Mouse (Mus musculus) common myeloid progenitor, adult 5-6 weeks (primary cell): Measurements from ENCODE around the gene Kifc5b. TPM values are rescaled to one million over a fixed set of nuclear protein-coding genes. Genes with fewer than 3 reads are reported as not detected.
"Not testable (repeated sequence)": the region's sequence is repeated elsewhere in the genome, so short reads cannot be mapped to it uniquely, and the experiment has no call there.

Source experiments
- ATAC-seq: replicated peaks from 2 replicates; pipeline ENCODE4 v1.8.0; 2016; ENCODE audit warnings: low read depth, mild to moderate bottlenecking, moderate TSS enrichment, inconsistent platforms; ENCODE audit not compliant: poor library complexity, severe bottlenecking
- total RNA-seq: library from RNA; stranded (forward); fragments of 200-1000, 187-1606 nt; gene quantifications from 2 replicates; pipeline ENCODE4 v1.2.3, GENCODE M21; 2017

Kifc5b gene
- total RNA-seq, 1 experiment from 2014 or later: 11.9 TPM

DNA sequence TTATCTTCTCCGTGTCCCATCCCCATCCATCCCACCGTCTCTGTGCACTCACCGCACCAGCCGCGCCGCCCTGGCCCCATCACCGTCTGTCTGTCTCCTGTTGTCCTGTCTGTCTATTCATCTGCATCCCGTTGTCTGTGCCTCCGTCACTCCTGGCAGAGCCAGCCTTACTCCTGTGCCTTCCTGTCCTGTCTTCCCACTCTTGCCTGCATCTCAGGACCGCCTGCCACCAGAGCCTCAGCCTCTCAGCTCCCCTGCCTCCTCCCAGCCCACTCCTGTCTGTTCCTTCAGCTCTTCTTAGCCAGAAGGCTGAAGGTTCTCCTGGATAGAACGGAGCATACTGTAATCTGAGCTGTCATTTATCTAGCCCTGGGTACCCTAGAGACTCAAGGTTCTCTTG, 50.1 kb downstream of the Kifc5b start:
- no peak for ATAC-seq

DNA sequence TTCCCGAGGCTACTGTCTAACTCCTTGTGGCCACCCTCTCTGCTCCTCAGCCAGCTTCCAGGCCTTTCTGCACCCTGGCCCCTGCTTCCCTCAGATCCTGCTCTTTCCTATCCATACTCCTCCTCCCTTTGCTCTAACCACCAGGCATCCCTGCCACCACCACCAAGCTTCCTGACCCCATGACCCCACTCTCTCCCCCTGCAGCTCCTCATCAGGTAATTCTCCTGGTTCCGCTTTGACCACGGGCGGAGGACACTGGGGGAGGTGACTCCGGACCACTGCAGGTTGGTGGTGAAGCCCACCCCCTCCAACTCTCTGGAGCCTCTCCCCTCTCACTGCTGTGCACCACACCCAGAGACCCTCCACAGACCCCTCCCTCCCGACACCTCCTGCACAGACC, 50.6 kb downstream of the Kifc5b start:
- ATAC-seq: no peak

DNA sequence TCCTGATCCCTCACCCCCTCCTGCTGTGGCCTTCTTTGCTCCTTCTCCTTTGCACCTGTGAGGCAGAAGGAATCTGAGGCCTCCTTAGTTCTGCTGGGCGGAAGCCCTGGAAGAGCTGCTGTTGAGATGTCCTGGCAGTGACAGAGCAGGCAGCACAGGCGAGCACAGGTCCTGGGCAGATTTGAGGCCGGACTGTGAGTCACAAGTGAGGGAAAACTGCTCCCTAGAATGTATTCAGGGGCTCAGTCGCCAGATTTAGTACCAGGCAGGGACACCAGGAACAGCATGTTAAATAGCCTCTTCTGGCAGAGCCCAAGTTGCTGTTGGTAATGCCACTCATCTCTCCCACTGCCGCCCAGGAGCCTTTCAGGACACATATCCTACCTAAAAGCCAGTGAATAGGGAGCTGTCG, 51.3 kb downstream of the Kifc5b start:
- ATAC-seq: no peak

DNA sequence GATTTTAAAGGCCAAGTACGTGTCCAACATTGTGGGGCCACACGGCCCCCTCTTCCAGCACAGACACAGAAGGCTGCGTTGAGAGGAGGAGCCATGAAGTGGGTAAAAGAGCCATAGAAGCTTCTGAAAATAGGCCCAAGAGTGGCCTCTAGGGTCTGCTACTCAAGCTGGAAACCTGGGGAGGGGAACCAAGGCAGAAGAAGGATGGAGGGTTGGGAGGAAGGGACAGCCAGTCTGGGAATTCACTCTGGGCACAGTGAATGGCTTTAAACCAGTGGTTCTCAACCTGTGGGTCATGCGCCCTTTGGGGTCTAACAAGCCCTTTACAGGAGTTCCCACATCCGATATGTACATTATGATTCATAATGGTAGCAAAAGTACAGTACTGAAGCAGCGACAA, 52.4 kb downstream of the Kifc5b start:
- no peak for ATAC-seq

DNA sequence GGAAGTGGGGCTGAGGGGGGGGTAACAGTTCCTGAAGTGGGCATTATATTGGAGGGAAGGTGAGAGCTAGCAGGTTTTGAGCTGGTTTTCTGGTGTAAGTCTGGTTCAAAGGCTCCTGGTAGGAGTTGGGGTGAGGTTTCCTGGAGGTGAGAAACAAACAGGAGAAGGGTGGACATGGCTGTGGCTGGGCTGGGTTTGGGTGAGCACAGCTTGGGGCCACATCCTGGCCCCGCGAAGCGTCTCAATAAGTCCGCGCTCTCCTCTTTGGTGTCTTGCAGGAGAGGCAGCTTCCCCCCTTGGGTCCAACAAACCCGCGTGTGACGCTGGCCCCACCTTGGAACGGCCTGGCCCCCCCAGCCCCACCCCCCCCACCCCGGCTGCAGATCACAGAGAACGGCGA, 53.3 kb downstream of the Kifc5b start:
- ATAC-seq: no peak

DNA sequence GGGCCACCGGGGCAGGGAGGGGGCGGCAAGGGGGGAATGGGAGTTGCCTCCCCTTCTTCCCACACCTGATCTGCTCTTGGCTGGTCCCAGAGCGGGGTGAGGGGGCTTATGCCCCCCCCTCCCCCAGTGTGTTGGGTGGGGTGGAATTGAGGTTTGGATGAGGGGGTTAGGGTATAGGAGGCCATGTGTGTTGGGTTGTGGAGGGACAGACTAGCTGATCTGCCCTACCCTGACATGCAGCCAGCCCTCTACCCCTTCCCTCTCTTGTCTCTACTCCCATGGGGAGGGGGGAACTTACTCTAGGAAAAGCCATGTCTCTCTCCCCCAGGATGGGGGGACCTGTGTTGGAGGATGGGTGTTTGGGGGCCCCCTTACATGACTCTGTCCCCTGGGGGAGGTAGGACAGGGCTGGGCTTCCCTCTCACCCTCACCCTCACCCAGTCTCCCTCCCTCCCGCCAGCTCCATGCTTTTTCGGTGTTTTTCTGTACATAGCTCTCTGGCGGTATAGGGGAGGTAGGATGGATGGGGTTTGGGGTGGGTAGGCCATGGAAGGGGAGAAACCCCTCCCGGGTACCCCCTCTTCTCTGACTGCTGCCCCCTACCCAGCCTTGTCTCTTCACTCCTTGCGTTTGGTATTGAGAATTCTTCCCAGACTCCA, 54.5 kb downstream of the Kifc5b start:
- no peak for ATAC-seq

DNA sequence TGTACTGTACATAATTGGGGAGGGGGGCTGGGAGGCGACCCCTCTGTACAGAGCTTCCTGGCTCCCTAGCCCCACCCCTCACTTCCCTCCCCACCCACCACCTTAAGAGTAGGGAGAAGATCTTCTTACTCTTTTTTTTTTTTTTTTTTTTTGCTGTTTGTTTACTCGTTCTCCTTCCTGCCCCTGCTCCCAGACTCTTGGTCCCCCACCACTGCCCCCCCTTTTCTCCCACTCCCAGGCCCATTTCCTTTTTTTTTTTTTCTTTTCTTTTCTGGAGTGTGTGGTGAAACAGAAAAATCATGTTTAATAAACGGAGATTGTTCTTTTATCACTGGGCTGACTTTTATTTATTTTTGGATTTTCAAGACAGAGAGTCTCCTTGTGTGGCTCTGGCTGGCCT, 55.2 kb downstream of the Kifc5b start:
- ATAC-seq: no peak

DNA sequence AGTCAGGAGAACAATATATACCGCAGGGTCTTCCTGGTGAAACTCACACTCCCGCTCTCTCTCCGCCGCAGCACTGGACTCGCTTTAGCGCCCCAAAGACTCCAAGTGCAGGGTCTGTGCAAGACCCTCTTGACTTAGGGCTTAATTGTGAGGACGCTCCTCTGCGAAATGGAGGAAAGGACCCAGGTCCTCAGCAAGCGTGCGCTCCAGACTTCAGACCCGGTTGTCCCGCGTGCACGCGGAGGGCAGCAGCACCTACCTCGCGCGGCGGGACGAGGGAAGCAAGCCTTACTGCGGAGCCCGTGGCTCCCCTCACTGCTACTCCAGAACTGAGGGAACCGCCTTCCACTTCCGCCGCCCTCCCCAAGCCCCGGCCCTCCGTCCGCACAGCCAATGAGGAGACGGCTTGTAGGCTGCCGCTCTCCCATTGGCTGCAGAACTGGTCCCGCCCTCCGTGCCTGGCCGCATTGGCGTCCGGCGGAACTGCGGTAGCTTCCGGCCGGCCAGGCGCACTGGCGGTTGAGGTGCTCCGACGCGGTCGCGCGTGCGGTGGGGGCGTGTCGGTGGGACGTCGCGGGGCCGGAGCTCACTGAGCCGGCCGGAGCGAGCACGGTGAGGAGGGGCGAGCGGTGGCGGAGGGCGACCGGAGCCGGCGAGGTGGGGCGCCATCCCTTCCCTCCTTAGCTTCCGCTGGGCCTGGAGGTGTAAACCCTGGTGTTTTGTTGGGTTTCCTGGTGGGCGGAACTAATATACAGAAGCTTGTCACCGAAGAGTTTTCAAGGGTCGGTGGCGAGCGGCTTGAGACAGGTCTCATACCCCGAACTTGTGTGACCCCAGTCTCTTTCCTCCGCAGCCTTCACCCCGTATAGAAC, 56.0 kb downstream of the Kifc5b start, which contains the start of gene Zbtb9:
TSS of gene Zbtb9 (plus strand) at position 465 of the 872 bp plus-strand sequence.
- peak; percentile 96 for ATAC-seq

DNA sequence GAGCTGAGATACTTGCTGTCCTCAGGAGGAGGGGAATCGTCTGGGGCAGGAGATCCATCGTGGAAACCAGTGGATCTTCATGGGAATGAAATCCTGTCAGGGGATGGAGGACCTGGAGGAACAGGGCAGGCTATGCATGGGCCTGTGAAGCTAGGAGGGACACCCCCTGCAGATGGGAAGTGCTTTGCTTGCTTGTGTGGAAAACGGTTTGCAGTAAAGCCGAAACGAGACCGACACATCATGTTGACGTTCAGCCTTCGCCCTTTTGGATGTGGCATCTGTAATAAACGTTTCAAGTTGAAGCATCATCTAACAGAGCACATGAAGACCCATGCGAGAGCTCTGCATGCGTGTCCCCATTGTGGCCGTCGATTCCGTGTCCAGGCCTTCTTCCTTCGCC, 57.7 kb downstream of the Kifc5b start:
- ATAC-seq: no peak

DNA sequence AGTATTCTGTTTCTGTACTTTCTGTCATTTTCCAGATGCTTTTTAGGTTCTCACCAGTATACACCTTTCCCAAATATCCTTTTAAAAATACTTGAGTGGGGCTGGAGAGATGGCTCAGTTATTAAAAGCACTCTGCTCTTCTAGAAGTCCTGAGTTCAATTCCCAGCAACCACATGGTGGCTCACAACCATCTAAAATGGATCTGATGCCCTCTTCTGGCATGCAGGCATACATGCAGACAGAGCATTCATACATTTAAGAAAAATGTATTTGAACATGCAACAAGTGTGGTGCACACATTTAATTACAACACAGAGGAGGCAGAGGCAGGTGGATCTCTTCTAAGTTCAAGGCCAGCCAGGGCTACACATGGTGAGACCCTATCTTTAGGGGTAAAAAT, 58.5 kb downstream of the Kifc5b start:
- no peak for ATAC-seq

DNA sequence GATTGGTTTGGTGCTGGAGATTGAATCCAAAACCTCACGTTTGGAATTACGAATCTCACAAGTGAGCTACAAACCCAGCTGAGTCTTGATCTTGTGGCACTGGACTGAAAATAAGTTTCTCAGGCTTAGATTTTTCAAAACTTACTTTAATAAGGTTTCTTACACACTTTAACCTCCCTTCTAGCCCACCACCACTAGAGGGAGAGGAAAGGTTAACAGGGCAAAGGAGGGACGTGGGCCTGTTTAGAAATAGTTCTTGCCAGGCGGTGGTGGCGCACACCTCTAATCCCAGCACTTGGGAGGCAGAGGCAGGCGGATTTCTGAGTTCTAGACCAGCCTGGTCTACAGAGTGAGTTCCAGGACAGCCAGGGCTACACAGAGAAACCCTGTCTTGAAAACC, 60.5 kb downstream of the Kifc5b start:
- ATAC-seq: not testable (repeated sequence)

DNA sequence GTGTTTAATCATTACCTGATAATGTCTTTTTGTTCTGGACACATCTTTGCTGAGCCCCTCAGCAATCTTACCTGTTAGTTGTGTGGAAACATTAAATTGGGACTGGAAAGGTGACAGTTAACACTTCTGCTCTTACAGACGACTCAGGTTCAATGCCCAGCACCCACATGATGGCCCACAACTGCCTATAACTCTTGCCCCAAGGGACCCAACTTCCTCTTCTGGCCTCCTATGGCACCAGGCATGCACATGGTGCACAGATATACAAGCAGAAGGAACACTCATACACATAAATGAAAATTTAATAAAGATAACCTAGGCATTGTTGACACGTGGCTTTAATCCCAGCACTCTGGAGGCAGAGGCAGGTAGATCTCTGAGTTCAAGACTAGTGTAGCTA, 62.5 kb downstream of the Kifc5b start:
- ATAC-seq: peak; percentile 43; the same call in 1 of the 2 replicates

DNA sequence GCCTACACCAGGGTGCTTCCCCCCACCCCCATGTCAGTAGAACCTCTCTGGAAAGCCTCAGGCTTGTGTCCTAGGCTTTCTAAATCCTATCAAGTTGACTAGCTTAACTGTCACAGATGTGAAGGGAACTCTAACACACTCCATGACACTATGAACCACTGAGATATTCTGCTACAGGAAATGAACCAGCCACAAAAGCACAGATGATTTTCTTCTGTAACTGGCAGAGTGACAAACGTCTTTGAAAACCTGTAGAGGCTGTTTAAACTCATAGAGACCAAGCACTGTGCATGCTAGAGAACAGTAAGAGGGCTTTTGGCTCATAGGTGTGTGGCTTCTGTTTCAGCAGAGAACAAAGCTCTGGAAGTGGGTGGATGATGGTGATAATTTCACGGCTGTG, 64.2 kb downstream of the Kifc5b start:
- ATAC-seq: peak; percentile 66

Other genes with a start within 250 kb of the Kifc5b start
- 24.3 and 33.2 TPM in 2 replicates for gene Crebrf, start 201.4 kb upstream of the Kifc5b start, total RNA-seq
- gene Bnip1, start 136.0 kb upstream of the Kifc5b start, total RNA-seq: 68.1 and 68.4 TPM in 2 replicates
- gene Nkx2-5, start 72.1 kb upstream of the Kifc5b start, total RNA-seq: not detected in 2 replicates
- 3.2 and 3.3 TPM in 2 replicates for gene Phf1, start 16.0 kb downstream of the Kifc5b start, total RNA-seq
- 58.4 and 70.4 TPM in 2 replicates for gene Cuta, start 22.5 kb downstream of the Kifc5b start, total RNA-seq
- gene Syngap1, start 24.2 kb downstream of the Kifc5b start, total RNA-seq: 9.1 and 14.7 TPM in 2 replicates
- gene Zbtb9, start 56.1 kb downstream of the Kifc5b start, total RNA-seq: 25.1 and 27.9 TPM in 2 replicates
- 43.9 and 53.3 TPM in 2 replicates for gene Bak1, start 111.9 kb downstream of the Kifc5b start, total RNA-seq
- gene Itpr3, start 140.2 kb downstream of the Kifc5b start, total RNA-seq: 6.9 and 13.2 TPM in 2 replicates
- gene Uqcc2, start 216.8 kb downstream of the Kifc5b start, total RNA-seq: 74.7 and 143 TPM in 2 replicates